Mouse (Mus musculus) frontal cortex, adult 2 months (tissue): Measurements from ENCODE around the gene Ccdc12. TPM values are rescaled to one million over a fixed set of nuclear protein-coding genes. Genes with fewer than 3 reads are reported as not detected.
A peak's percentile ranks its signal among the peaks of the same experiment; 100 is the strongest.

Experiments used
- DNase-seq, 2 experiments: peaks; one replicate each; pipeline ENCODE4 v3.0.0; 2022; ENCODE audit warnings: low spot score in 1 of 2; ENCODE audit errors: extremely low spot score in 1 of 2
- polyA plus RNA-seq: library from polyadenylated mRNA; depleted of rRNA; stranded (reverse); fragments of >200 nt; gene quantifications from 2 replicates; pipeline ENCODE4 v1.2.3, GENCODE M21; 2012

Ccdc12 gene
- polyA plus RNA-seq, 1 experiment, result 106 TPM

DNA sequence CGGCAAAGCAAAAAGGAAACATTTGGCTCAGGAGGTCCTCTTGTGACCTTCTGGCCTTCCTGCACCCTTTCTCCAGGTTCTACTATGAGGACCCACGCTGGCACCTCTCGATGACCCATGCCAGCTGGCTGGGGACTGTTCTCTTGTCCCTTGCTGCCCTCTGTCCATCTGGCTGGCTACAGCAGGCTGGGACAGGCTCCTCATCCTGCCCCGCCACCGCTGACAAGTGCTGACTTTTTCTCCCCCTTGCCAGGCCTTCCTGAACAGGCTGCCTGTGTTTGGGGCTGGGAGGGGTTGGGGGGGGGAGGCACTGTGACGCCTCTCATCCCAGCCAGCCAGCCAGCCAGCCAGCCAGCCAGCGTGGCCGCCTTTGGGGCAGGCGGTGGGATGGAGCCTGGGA is 80.1 kb downstream of the Ccdc12 start:
- DNase-seq, result no peak

DNA sequence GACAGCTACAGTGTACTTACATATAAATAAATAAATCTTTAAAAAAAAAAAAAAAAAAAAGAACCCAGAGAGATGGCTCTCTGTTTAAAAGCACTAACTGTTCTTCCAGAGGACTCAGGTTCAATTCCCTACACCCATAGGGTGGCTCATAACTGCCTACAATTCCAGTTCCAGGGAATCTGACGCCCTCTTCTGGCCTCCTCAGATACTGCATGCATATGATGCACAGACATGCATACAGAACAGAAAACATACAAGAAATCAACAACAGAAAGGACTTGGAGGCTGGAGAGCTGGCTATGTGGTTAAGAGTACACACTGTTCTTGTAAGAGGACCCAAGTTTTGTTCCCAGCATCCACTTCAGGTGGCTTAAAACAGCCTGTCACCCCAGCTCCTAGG is 81.8 kb downstream of the Ccdc12 start:
- DNase-seq, result no peak

DNA sequence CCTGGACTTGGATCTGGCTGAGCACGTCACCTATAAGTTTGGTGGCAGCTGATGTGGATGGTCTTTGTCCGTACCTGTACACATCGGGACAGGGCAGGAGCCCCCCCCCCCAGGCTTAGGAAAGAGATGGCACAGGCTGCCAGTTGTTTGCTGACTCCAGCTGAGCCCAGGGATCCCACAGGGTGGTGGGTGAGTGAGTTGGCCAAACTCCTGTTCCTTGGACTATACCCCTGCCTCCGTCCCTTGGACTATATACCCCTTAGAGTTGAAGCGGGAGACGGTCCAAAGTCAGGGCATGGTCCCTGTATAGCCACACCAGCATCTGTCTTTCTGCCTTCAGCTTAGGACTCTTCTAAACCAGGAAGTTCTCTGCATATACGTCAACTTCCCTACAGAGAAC is 83.7 kb downstream of the Ccdc12 start:
- DNase-seq, result no peak

DNA sequence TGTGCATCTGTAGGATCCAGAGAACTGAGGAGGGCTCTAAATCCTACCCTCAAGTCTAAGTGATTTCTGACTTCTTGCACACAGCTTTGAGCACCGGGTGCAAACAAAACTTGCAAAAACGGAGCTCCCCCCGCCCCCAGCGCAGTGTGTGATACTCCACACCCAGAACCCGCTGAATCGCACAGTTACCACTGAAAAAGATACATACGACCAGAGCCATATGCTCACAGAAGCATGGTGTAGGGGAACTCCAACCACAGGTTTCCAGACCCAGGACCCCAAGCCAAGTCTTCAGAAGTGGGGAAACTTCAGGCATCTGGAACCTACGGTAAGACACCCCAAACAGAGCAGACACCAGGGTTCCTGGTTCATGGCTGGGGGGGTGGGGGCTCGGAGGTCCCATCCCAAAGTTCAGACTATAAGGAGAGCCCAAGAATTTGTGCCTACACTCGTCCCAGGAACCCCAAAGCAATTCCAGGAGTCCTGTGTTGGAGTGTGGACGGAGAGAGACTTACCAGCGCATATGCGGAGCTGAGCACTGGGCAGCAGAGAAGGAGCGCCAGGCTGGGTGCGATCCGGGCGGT is 85.5 kb downstream of the Ccdc12 start, which contains the start of gene Myl3:
Gene Myl3, plus strand, starts transcription at position 151 of the 584 bp plus-strand sequence.
- DNase-seq, result no peak

DNA sequence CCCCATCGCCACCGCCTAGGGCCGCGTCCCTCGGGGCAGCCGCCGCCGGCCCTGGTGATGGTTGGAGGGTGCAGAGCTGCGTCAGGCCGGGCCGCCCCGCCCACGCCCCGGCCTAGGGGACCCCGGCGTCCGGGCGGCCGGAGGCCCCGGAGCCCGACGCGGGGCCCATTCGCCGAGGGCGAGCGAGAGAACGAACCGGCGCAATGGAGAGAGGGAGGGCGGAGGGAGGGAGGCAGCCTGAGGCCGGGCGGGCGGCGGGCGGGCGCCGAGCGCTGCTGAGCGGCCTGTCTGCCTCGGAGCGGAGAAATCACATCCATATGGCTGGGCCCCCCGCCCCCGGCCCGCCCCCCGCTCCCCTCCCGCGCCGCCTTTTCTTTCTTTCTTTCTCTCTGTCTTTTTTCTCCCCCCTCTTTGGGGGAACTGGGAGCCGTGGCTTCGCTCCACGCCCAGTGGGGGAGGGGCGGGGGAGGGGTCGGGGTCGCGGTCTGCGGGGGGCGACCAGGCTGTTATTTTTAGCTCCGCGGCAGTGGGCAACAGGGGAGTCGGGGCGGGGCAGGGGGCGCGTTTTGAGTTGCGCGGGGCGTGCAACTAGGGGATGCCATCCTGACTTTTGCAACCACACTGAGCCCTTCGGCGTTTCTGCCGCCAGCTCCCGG is 86.1 kb downstream of the Ccdc12 start:
- no peak for DNase-seq

DNA sequence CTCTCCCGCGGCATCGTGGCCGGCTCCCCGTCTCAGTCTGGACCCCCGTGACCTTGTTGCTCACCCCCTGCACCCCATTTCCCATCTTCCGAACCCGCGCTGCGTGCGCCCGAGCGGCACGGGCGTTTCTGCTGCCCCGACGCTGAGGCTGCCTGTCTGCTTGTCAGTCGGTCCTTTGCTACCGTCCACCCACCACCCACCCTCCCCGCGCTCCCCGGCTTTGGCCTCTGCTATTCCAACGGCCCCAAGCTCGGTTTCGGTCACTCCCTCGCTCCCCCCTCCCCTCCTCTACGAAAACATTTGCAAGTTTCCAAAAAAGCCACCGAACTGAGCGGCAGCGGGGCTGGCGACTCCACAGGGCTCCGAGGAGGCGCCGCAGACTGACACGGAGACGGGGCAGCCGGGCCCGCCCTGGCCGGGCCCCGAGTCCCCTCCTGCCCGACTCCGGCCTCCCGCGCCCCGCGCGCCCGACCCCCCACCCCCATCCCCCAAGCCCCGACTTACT is 86.7 kb downstream of the Ccdc12 start:
- no peak for DNase-seq

DNA sequence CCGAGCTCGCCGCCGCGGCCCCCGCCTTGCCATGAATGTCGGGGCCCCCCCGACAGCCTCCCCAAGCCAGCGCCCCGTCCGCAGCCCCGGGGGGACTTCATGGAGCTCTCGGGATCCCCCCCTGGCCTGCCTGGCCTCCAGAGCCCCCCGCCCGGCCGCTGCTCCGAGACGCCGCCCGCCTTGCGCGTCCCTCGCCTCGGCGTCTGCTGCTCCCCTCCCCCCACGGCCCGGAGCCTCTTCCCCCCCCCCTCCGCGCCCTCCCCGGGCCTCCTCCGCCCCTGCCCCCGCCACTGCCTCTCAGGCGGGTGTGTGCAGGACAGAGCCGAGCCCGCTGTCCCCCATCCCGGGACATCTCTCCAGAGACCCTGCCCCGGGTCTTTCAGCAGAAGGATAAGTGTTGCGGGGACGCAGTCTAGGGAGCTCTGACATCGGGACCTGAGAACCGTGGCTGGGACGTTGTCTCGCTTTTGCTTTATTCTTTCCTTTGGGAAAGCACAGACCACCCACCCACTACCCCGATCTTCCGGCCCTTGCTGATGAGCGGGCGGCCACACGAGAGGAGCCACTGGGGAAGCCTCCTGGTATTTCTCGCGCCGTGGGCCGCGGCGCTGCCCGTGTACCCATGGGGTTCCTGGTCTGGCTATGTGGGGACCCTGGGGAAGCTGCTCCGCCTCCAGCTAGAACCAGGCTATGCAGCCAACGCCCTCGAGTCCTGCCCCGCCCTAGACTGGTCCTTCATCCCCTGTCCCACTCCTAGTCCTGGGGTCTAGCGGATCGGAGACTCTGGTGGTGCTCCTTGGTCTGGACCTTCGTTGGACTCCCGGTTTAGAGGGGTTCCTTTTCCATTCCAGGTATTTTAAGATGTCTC is 87.4 kb downstream of the Ccdc12 start:
- DNase-seq, result no peak

DNA sequence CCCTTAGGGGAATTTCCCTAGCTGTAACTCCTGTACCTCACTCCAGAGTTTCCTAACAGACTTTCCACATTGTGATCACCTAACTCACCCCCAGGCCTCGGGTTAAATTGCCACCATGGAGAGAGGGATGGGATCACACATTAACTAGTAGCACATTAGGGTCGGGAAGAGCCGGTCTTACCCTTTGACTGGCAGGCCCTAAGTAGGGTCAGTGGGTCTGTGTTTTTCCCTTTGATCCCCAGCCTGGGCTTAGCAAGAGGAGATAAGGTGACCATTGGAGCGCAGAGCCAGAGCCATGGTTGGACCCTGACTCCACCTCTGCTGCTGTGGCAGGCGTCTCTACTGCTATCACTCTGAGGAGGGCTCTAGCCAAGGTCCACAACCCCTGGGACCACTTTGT is 89.4 kb downstream of the Ccdc12 start:
- DNase-seq, result no peak

DNA sequence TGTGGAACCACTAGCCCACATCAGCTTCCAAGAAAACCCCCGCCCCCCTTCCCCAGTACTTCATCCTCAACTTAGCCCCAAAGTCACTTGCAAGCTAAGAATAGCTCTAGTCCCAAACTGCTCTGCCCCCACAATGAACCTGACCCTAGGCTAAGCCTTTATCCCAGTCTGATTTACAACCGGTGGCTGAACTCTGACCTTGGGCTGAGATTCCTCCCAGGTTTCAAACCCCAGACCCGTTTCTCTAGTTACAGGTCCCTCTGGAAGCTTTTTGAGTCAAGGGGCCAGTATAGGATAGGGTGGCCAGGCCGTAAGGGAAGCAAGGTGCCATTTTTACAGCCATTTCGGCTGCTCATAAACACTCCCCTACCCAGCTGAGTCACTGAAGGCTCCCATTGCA is 89.9 kb downstream of the Ccdc12 start:
- no peak for DNase-seq

DNA sequence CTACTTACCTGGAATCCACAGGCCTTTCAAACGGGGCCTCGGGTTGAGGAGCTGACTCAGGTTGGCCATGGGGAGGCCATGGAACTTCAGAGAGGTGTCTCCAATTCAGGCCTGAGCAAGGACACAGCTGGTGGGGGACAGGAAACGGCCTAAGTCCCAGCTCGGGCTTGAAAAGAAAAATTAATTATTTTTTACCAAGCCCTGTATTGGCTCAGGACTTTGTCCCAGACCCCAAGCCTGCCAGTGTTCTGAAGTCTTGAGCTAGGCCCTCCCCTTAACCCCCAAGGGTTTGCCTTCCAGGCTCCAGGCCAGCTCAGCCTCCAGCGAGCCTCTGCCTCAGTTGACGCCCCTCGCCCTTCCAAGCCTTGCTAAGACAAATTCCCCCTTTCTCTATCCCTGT is 90.7 kb downstream of the Ccdc12 start, which contains the start of gene Pth1r:
Gene Pth1r, minus strand, starts transcription at position 185 of the 400 bp plus-strand sequence.
- no peak for DNase-seq

DNA sequence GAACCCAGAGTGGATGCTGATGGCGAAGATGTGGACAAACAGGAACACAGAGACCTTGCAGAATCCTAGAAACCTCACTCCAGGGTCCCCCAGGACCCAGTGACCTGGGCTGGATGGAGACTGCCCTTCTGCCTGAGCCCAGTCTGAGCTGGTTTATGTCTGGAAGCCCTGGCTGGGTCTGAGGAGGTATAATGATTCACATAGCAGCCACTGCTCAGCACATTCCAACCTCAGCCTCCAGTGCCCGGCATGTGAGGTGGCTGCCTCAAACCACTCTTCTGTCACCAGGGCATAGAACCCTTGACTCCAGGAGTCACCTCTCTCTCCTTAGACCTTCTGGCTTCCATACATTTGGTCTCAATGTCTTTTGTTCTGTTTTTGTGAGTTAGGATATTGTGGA is 92.1 kb downstream of the Ccdc12 start:
- DNase-seq, result no peak

DNA sequence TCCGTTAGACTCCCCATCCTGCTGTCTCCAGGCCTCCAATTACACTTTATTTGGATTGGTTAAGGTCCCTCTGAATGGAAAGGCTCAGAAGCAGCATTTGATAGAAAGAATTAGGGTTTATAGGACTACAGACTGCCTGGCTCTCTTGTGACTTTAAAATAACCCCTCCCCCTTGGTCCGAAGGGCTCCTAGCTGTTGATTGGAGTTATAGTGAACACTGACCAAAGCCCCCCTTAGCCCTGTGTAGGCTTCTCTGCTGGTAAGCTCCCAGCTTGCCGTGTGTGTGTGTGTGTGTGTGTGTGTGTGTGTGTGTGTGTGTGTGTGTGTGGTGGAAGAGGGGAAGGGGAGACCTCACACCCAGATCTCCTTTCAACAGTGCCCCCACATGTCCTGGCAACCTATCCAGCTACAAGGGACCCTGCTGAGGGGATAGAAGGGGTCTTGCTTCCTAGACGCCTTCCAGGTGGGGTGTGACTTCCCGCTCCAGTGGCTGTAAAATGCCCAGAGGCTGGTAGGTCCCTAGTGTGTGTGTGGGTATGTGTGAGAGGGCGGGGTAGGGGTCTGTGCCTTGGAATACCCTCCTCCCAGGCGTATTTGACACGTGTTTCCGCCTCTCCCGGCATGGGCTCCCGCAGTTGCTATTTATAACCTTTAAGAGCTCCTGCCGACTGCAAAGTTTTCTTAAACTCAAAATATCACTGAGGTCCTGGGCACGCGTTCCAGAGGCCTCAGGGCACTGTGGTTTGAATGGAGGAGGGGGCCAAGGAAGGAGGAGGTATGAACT is 94.3 kb downstream of the Ccdc12 start:
- no peak for DNase-seq

DNA sequence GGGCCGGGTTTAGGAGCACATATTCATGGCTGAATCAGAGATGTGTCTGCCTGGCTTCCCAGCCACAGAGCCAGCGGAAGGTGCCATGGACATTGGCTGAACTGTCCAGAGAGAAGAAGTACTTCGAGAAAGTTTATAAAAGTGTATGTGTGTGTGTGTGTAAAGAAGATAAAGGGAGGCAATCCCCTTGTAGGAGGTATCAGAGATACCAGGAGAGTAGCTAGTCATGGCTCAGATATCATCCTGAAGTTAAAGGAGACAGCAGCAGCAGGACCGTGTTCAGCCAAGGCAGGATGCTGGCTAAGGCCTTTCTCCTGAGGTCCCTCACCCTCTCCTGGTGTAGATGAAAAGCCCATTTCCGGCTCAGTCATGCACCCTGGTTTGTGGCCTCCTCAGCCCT is 95.1 kb downstream of the Ccdc12 start:
- DNase-seq, result no peak

DNA sequence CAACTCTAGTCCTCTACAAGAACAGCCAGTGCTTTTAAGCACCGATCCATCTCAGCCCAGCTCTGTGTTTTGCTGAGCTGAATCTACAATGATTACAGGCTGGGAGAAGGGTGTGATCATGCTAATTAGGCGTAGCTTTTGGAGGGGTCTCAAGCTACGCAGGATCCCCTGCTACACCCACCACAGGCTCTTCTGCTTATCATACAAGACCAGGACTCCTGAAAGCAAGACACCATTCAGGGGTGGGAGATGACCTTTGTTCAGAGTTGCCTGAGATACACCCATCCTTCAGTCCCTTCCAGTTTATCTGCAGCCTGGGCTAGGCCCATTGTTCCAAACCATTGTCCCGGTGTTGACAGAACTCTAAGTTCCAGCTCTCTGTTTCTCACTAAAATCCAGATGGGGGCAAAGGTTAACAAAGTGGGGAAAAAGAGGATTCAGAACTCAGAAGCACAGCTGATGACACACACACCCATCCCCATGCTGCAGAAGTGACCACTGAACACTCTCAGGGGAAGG is 96.7 kb downstream of the Ccdc12 start:
- DNase-seq, result no peak

DNA sequence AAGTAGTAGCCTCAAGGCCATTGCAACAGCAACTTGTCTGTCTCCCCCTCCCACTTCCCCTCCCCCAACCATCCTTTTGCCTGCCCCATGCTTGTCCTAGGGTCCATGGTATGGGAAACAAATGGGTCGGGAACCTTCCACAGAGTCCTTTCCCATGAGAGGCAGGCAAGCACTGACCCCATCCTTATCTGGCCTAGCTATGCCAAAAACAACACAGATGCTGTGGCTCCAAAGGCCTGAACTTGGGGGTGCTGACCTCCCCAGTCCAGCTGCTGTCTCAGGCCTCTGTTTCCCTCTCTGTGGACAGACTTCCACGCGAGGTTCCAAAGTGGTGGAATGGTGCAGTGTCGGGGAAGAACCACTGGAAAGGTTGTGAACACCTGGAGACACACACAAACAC is 97.5 kb downstream of the Ccdc12 start:
- DNase-seq, result no peak

DNA sequence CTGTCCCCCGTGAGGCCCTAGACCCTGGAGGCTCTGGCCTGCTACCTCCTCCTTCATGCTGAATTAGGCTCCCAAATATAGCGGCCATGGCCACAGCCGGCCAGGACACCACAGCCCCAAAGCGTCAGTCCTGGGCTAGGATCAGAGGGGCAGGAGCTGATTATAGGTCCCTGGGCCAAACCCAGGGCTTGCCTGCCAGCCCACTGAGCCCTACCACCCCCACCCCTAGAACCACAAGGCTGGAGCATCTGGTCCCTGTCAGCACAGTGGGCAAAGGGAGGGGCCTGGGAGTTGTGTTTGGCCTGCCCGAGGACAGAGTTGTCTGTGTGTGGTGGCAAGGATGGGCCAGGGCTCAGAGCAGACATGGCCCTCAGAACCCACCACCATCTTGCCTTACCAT is 101.5 kb downstream of the Ccdc12 start:
- no peak for DNase-seq

DNA sequence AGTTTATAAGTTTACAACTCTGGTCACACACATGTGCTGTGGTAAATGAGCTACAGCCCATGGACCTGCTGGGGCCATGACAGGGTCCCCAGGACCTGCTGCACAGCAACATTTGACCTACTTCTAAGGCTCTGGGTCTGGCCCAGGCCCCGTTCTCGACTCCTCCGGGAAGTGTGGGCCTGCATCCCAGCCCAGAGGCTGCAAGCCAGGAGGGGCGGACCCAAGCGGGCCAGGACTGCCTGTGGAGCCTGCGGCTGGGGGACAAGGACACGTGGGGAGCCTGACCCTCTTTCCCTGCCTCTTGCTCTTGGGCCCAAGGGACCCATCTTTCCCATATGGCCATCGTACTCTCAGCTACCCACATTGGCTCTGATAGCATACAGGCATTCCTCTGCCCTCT is 102.3 kb downstream of the Ccdc12 start:
- DNase-seq, result peak; percentile 17 to 42

DNA sequence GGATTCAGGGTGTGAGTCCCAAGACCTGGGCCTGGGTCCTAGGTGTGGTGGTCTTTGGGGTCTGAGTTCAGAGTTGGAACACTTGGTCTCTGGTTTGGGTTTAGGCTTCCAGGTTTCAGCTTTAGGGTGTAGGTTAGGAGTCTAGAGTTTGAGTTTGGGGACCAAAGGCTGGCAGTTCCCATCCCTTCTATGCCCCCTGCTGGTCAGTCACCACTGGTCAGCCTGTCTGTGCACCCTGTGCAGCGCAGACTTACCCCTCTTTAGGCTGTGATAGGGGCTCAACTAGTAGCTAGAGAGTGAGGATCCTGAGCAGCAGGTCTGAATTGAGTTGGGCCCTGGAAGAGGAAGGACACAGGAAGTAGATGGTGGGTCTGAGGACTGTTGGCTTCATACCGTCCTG is 103.0 kb downstream of the Ccdc12 start:
- peak in 1 of 2 experiments; percentile 49 for DNase-seq

DNA sequence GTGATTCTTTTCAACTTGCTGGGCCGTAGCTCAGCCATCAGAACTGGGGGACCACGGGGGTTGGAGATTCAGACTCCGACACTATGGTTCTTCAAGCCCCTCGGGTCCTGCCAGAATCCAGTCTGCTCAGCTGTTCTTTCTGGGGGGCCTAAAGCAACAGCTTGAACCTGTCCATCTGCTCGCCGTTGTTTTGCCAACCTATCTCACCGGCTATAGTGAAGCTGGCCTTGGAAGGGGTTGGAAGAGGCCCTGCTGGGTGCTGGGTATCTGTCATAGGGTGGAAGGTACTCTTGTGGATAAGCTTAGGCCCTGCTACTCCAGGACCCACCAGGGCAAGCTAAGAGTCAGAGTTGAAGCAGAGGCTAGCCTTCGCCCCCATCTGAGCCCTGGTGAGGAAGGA is 104.6 kb downstream of the Ccdc12 start:
- no peak for DNase-seq
